Mouse (Mus musculus): ENCODE results near the gene Tmprss4. TPM values are rescaled to one million over a fixed set of nuclear protein-coding genes. Genes with fewer than 3 reads are reported as not detected.

Tmprss4 gene
- polyA plus RNA-seq (2014; fragmentation: Nextera tagmentation; extraction: Ambion mirVana), result 4.3 and 5.2 TPM in 2 replicates

DNA sequence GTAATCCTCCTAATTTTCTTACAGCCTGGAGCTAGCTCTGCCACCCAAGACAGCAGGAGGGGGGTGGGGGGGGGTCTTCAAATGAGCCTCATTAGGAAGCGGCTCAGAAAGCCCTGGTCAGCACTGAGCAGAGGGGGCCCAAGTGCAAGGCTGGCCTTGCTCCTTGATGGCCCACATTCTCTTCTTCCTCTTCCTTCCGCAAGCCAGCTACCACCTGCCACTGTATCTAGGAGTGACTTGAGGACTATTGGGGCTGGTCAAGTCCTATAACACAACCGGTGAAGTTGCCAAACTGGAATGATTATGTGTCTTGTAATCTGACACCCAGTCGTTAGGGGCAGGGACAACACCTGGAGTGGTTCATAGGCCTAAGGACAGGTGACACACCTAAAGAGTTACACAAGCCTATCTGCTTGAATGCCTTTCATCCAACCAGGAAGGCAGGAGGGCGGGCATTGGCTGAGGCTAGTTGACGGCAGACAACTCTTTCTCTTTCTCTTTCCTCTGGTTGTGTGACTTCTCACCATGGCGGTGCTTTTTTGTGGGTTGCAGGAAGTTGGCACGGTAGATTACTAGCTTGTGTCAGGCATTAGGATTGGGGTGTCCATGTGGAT is at the start of gene Tmprss4:
TSS of gene Tmprss4 (minus strand) at position 296 of the 614 bp plus-strand sequence.
- ATAC-seq (ENCODE audit: low read depth), result peak; percentile 47; the same call in 1 of the 2 replicates
- 67% methylated on average over 8 of the region's 8 CpGs for WGBS
- DNase-seq (ENCODE audit: low spot score), result peak; percentile 74
- H3K4me3 ChIP-seq (ENCODE audit: low read depth, low read length), result no peak within 1 kb of the TSS
- no peaks in the 10 kb centered on the region for H3K4me1 ChIP-seq (ENCODE audit: control insufficient read depth, insufficient read depth, low read length)
- H3K4me2 ChIP-seq (ENCODE audit: low read depth, low read length), result no peak within 1 kb of the TSS
- no peak within 1 kb of the TSS for H3K9ac ChIP-seq (ENCODE audit: low read depth, low read length)
- no peaks in the 10 kb centered on the region for H3K27me3 ChIP-seq (replicated peaks; ENCODE audit: control insufficient read depth, insufficient read depth, low read length)
- H3K27ac ChIP-seq (replicated peaks; ENCODE audit: low read depth, low read length), result no peak within 1 kb of the TSS
- H3K9me3 ChIP-seq (ENCODE audit: control insufficient read depth, low read length), result no peaks in the 10 kb centered on the region
- no peaks in the 10 kb centered on the region for H3K36me3 ChIP-seq (ENCODE audit: control insufficient read depth, insufficient read depth, low read length)

DNA sequence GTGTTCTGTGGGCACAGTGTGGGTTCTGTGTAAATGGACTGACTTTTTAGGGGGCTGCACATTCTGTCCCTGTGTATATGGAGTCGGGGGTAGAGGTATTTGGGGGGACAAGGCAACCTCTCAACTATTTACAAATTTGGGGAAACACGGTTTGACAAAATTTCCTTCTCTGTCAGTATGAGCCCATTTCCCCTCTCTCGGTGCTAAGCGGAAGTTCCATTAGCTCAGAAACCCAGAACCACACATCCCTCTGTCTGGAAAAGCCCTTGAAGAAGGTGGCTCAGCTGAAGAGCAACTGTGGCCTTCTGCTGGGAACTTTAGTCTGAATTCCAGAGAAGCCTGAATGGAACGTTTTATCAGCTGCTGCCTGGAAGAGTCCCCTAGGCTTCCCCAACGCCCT is 48.5 kb upstream of the Tmprss4 start:
- Histone ChIP-seq H3K4me2 (ENCODE audit: low read depth, low read length) (no peak overlapping the region), H3K27me3 (replicated peaks; ENCODE audit: control insufficient read depth, insufficient read depth, low read length) (no peaks in the 10 kb centered on the region), H3K9ac (ENCODE audit: low read depth, low read length) (no peak overlapping the region), H3K27ac (replicated peaks; ENCODE audit: low read depth, low read length) (no peak overlapping the region), H3K9me3 (ENCODE audit: control insufficient read depth, low read length) (no peaks in the 10 kb centered on the region), H3K4me1 (ENCODE audit: control insufficient read depth, insufficient read depth, low read length) (no peaks in the 10 kb centered on the region), H3K36me3 (ENCODE audit: control insufficient read depth, insufficient read depth, low read length) (no peaks in the 10 kb centered on the region), H3K4me3 (ENCODE audit: low read depth, low read length) (no peak overlapping the region)
- ATAC-seq (ENCODE audit: low read depth) (no peak), DNase-seq (ENCODE audit: low spot score) (no peak)
- WGBS, result 80% methylated on average over 6 of the region's 6 CpGs

GRCm38 (mm10) chr9:45251990-45252389 is 48.1 kb upstream of the Tmprss4 start:
- Histone ChIP-seq H3K9me3 (ENCODE audit: control insufficient read depth, low read length) (no peaks in the 10 kb centered on the region), H3K36me3 (ENCODE audit: control insufficient read depth, insufficient read depth, low read length) (no peaks in the 10 kb centered on the region), H3K4me2 (ENCODE audit: low read depth, low read length) (no peak overlapping the region), H3K27ac (replicated peaks; ENCODE audit: low read depth, low read length) (no peak overlapping the region), H3K4me3 (ENCODE audit: low read depth, low read length) (no peak overlapping the region), H3K27me3 (replicated peaks; ENCODE audit: control insufficient read depth, insufficient read depth, low read length) (no peaks in the 10 kb centered on the region), H3K4me1 (ENCODE audit: control insufficient read depth, insufficient read depth, low read length) (no peaks in the 10 kb centered on the region), H3K9ac (ENCODE audit: low read depth, low read length) (no peak overlapping the region)
- WGBS, result 72% methylated on average over 4 of the region's 4 CpGs
- ATAC-seq (ENCODE audit: low read depth), result no peak
- no peak for DNase-seq (ENCODE audit: low spot score)

- no peak for ATAC-seq (ENCODE audit: low read depth)
- WGBS, result 64% methylated on average over 3 of the region's 3 CpGs
- no peaks in the 10 kb centered on the region for H3K36me3 ChIP-seq (ENCODE audit: control insufficient read depth, insufficient read depth, low read length)
- no peaks in the 10 kb centered on the region for H3K27me3 ChIP-seq (replicated peaks; ENCODE audit: control insufficient read depth, insufficient read depth, low read length)
- H3K4me1 ChIP-seq (ENCODE audit: control insufficient read depth, insufficient read depth, low read length), result no peaks in the 10 kb centered on the region
- no peaks in the 10 kb centered on the region for H3K9me3 ChIP-seq (ENCODE audit: control insufficient read depth, low read length)
- no peak overlapping the region for H3K27ac ChIP-seq (replicated peaks; ENCODE audit: low read depth, low read length)
- H3K4me3 ChIP-seq (ENCODE audit: low read depth, low read length), result no peak overlapping the region
- H3K9ac ChIP-seq (ENCODE audit: low read depth, low read length), result no peak overlapping the region
- no peak overlapping the region for H3K4me2 ChIP-seq (ENCODE audit: low read depth, low read length)
- no peak for DNase-seq (ENCODE audit: low spot score)
Measured at GRCm38 (mm10) chr9:45251281-45251680, 47.4 kb upstream of the Tmprss4 start.

DNA sequence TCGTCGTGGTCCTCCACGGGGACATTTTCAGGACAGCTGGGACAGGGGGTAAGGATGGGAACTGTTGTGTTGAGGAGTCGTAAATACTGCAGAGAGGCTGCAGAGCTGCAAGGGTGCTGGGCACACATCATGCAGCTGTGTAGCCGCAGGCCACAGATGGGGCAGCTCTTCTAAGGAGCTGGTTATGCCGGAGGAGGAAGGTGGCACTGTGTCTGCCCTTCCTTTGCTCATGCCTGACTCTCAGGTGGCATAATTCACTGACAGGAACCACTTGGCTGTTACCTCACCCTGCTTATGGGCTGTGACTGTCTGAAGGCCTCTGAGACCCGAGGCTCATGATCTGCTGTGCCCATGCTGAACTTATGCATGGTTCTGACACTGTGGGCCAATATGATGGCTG is 46.4 kb upstream of the Tmprss4 start:
- Histone ChIP-seq H3K4me3 (ENCODE audit: low read depth, low read length) (no peak overlapping the region), H3K27me3 (replicated peaks; ENCODE audit: control insufficient read depth, insufficient read depth, low read length) (no peaks in the 10 kb centered on the region), H3K4me1 (ENCODE audit: control insufficient read depth, insufficient read depth, low read length) (no peaks in the 10 kb centered on the region), H3K36me3 (ENCODE audit: control insufficient read depth, insufficient read depth, low read length) (no peaks in the 10 kb centered on the region), H3K4me2 (ENCODE audit: low read depth, low read length) (no peak overlapping the region), H3K27ac (replicated peaks; ENCODE audit: low read depth, low read length) (no peak overlapping the region), H3K9me3 (ENCODE audit: control insufficient read depth, low read length) (no peaks in the 10 kb centered on the region), H3K9ac (ENCODE audit: low read depth, low read length) (no peak overlapping the region)
- 89% methylated on average over 7 of the region's 7 CpGs for WGBS
- ATAC-seq (ENCODE audit: low read depth), result no peak
- no peak for DNase-seq (ENCODE audit: low spot score)

GRCm38 (mm10) chr9:45247536-45247935 is 43.6 kb upstream of the Tmprss4 start:
- 61% methylated on average over 2 of the region's 2 CpGs for WGBS
- DNase-seq (ENCODE audit: low spot score) (no peak), ATAC-seq (ENCODE audit: low read depth) (no peak)
- no peaks in the 10 kb centered on the region for H3K4me1 ChIP-seq (ENCODE audit: control insufficient read depth, insufficient read depth, low read length)
- H3K9me3 ChIP-seq (ENCODE audit: control insufficient read depth, low read length), result no peaks in the 10 kb centered on the region
- H3K4me3 ChIP-seq (ENCODE audit: low read depth, low read length), result no peak overlapping the region
- H3K27ac ChIP-seq (replicated peaks; ENCODE audit: low read depth, low read length), result no peak overlapping the region
- H3K9ac ChIP-seq (ENCODE audit: low read depth, low read length), result no peak overlapping the region
- H3K4me2 ChIP-seq (ENCODE audit: low read depth, low read length), result no peak overlapping the region
- H3K27me3 ChIP-seq (replicated peaks; ENCODE audit: control insufficient read depth, insufficient read depth, low read length), result no peaks in the 10 kb centered on the region
- no peaks in the 10 kb centered on the region for H3K36me3 ChIP-seq (ENCODE audit: control insufficient read depth, insufficient read depth, low read length)

DNA sequence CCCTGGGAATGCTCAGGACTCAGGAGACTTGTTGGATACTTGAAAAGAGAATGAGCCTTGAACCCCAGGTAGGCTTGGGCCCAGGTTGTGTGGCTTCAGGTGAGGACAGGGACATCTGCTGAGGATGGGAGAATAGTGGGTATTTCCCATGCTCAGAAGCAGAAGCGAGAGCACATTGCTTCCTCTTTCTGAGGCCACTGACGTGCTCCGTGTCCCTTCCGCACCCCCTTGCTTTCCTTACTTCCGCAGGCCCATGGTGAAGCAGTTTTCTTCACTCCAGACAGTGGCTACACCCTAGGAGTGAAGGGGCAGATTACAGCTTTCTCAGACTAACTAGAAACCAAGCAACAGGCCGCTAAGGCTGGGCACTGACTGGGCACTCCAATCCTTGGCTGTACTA is 42.2 kb upstream of the Tmprss4 start:
- no peak overlapping the region for H3K9ac ChIP-seq (ENCODE audit: low read depth, low read length)
- no peak for DNase-seq (ENCODE audit: low spot score)
- no peak for ATAC-seq (ENCODE audit: low read depth)
- no peaks in the 10 kb centered on the region for H3K4me1 ChIP-seq (ENCODE audit: control insufficient read depth, insufficient read depth, low read length)
- no peaks in the 10 kb centered on the region for H3K36me3 ChIP-seq (ENCODE audit: control insufficient read depth, insufficient read depth, low read length)
- no peak overlapping the region for H3K4me3 ChIP-seq (ENCODE audit: low read depth, low read length)
- 93% methylated on average over 6 of the region's 6 CpGs for WGBS
- H3K4me2 ChIP-seq (ENCODE audit: low read depth, low read length), result no peak overlapping the region
- no peak overlapping the region for H3K27ac ChIP-seq (replicated peaks; ENCODE audit: low read depth, low read length)
- no peaks in the 10 kb centered on the region for H3K27me3 ChIP-seq (replicated peaks; ENCODE audit: control insufficient read depth, insufficient read depth, low read length)
- H3K9me3 ChIP-seq (ENCODE audit: control insufficient read depth, low read length), result no peaks in the 10 kb centered on the region

DNA sequence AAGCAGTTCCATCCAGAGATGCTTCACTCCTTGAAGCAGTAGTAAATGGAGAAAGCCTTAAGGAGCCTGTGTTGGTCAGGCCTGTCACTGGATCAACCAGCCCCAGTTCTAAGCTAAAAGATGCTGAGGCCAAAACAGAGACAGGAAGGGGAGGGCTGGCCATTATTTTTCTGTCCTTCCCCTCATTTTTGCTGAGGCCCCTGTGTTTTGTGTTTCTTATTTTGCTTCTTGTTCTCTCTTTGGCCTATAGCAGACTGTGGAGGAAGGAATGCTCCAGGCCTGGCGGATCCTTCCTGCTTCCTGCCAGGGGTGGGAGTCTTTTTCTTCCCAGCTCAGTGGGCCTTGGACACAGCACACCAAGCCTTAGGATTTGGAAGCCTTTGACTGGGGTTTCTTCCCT is 41.5 kb upstream of the Tmprss4 start:
- H3K4me3 ChIP-seq (ENCODE audit: low read depth, low read length), result no peak overlapping the region
- no peaks in the 10 kb centered on the region for H3K36me3 ChIP-seq (ENCODE audit: control insufficient read depth, insufficient read depth, low read length)
- no peaks in the 10 kb centered on the region for H3K4me1 ChIP-seq (ENCODE audit: control insufficient read depth, insufficient read depth, low read length)
- no peak for ATAC-seq (ENCODE audit: low read depth)
- no peaks in the 10 kb centered on the region; the same call in 1 of the 2 replicates for H3K27me3 ChIP-seq (replicated peaks; ENCODE audit: control insufficient read depth, insufficient read depth, low read length)
- 79% methylated on average over 1 of the region's 1 CpGs for WGBS
- DNase-seq (ENCODE audit: low spot score), result no peak
- no peak overlapping the region for H3K9ac ChIP-seq (ENCODE audit: low read depth, low read length)
- no peak overlapping the region for H3K4me2 ChIP-seq (ENCODE audit: low read depth, low read length)
- H3K9me3 ChIP-seq (ENCODE audit: control insufficient read depth, low read length), result no peaks in the 10 kb centered on the region
- no peak overlapping the region for H3K27ac ChIP-seq (replicated peaks; ENCODE audit: low read depth, low read length)

- no peak for ATAC-seq (ENCODE audit: low read depth)
- Histone ChIP-seq H3K9me3 (ENCODE audit: control insufficient read depth, low read length) (no peaks in the 10 kb centered on the region), H3K4me3 (ENCODE audit: low read depth, low read length) (no peak overlapping the region), H3K9ac (ENCODE audit: low read depth, low read length) (no peak overlapping the region), H3K4me1 (ENCODE audit: control insufficient read depth, insufficient read depth, low read length) (no peaks in the 10 kb centered on the region), H3K27ac (replicated peaks; ENCODE audit: low read depth, low read length) (no peak overlapping the region), H3K4me2 (ENCODE audit: low read depth, low read length) (no peak overlapping the region), H3K36me3 (ENCODE audit: control insufficient read depth, insufficient read depth, low read length) (no peaks in the 10 kb centered on the region), H3K27me3 (replicated peaks; ENCODE audit: control insufficient read depth, insufficient read depth, low read length) (no peaks in the 10 kb centered on the region; the same call in 1 of the 2 replicates)
- no peak for DNase-seq (ENCODE audit: low spot score)
- WGBS, result 75% methylated on average over 5 of the region's 5 CpGs
Measured at GRCm38 (mm10) chr9:45241397-45241796, 37.5 kb upstream of the Tmprss4 start.
